Mouse (Mus musculus) liver, embryonic 16.5 days (tissue): Measurements from ENCODE around the gene Olfr1423. TPM values are rescaled to one million over a fixed set of nuclear protein-coding genes. Genes with fewer than 3 reads are reported as not detected.
A peak's percentile ranks its signal among the peaks of the same experiment; 100 is the strongest.

Experiments used
- ATAC-seq: fragments of 200-750 bp; cut with Nextera tagmentation; 2 replicates; pipeline ENCODE4 v1.8.0; 2017; ENCODE audit warnings: low read depth, mild to moderate bottlenecking, moderate number of reproducible peaks, moderate library complexity
- H3K27ac ChIP-seq: fragments of 300-500 bp; sonication (generic); 2 replicates; pipeline ENCODE4 v1.5.1; 2014; ENCODE audit warnings: mild to moderate bottlenecking, low read length
- H3K27me3 ChIP-seq: fragments of 300-500 bp; sonication (generic); 2 replicates; pipeline ENCODE4 v1.6.1; 2014; ENCODE audit warnings: low read depth, low read length, mixed read lengths; ENCODE audit not compliant: control insufficient read depth, insufficient read depth
- H3K36me3 ChIP-seq: fragments of 300-500 bp; sonication (generic); 2 replicates; pipeline ENCODE4 v1.6.1; 2014; ENCODE audit warnings: mild to moderate bottlenecking; ENCODE audit not compliant: control insufficient read depth, insufficient read depth
- H3K4me1 ChIP-seq: fragments of 300-500 bp; sonication (generic); 2 replicates; pipeline ENCODE4 v1.6.1; 2014; ENCODE audit warnings: low read depth, low read length, mixed read lengths; ENCODE audit not compliant: control insufficient read depth
- H3K4me2 ChIP-seq: fragments of 300-500 bp; sonication (generic); 2 replicates; pipeline ENCODE4 v1.6.1; 2014; ENCODE audit warnings: low read depth, low read length, mixed read lengths
- H3K4me3 ChIP-seq: fragments of 300-500 bp; sonication (generic); 2 replicates; pipeline ENCODE4 v1.5.1; 2014; ENCODE audit warnings: low read depth, mild to moderate bottlenecking, low read length
- H3K9ac ChIP-seq: fragments of 300-500 bp; sonication (generic); 2 replicates; pipeline ENCODE4 v1.6.1; 2014; ENCODE audit warnings: low read depth, low read length
- H3K9me3 ChIP-seq: fragments of 300-500 bp; sonication (generic); replicated peaks from 2 replicates; pipeline ENCODE4 v1.6.1; 2016; ENCODE audit warnings: low read length; ENCODE audit not compliant: control insufficient read depth
- WGBS: fragments of 180-500 bp; shearing (Covaris S2); extraction: QIAGEN DNeasy Blood & Tissue Kit; methylation state at CpG from one replicate; pipeline ENCODE4 v1.1.7; 2014; ENCODE audit not compliant: insufficient replicate concordance; 5-methylcytosine and 5-hydroxymethylcytosine counted together
- polyA plus RNA-seq: library from polyadenylated mRNA; unstranded; fragments of >200 nt; fragmentation: Nextera tagmentation; extraction: Ambion mirVana; gene quantifications from 2 replicates; pipeline ENCODE4 v1.2.1, GENCODE M21; 2015

The Olfr1423 gene
- polyA plus RNA-seq, 1 experiment from 2014 or later: 0.01 TPM

- Histone ChIP-seq H3K36me3 (no peaks in the 10 kb centered on the region), H3K4me1 (no peaks in the 10 kb centered on the region), H3K4me2 (no peak overlapping the region), H3K9me3 (no peaks in the 10 kb centered on the region), H3K27me3 (no peaks in the 10 kb centered on the region), H3K4me3 (no peak overlapping the region), H3K27ac (no peak overlapping the region), H3K9ac (no peak overlapping the region)
- ATAC-seq: no peak; the same call in 1 of the 2 replicates
- WGBS: 43% methylated on average over 4 of the region's 4 CpGs
These were observed 17.0 kb downstream of the Olfr1423 start for GRCm38 (mm10) chr19:12024149-12024548.

GRCm38 (mm10) chr19:12016192-12016591 is 24.9 kb downstream of the Olfr1423 start:
- no peak for ATAC-seq
- Histone ChIP-seq H3K4me3 (no peak overlapping the region), H3K9me3 (no peaks in the 10 kb centered on the region), H3K36me3 (no peaks in the 10 kb centered on the region), H3K4me2 (no peak overlapping the region), H3K27me3 (no peaks in the 10 kb centered on the region), H3K9ac (no peak overlapping the region), H3K27ac (no peak overlapping the region), H3K4me1 (no peaks in the 10 kb centered on the region)
- 73% methylated on average over 4 of the region's 4 CpGs for WGBS

- no peak for ATAC-seq
- H3K4me1 ChIP-seq: no peaks in the 10 kb centered on the region
- 61% methylated on average over 8 of the region's 8 CpGs for WGBS
These were observed 25.4 kb downstream of the Olfr1423 start for GRCm38 (mm10) chr19:12015708-12016107.

GRCm38 (mm10) chr19:12013228-12013627 is 27.9 kb downstream of the Olfr1423 start:
- Histone ChIP-seq H3K4me1 (peaks cover 15% of the 10 kb centered on the region), H3K36me3 (no peaks in the 10 kb centered on the region), H3K9ac (0 out of 2 replicates have a peak overlapping the region, but pooled peaks have one; percentile 26), H3K4me3 (peak overlapping the region; percentile 62), H3K4me2 (peak overlapping the region; percentile 95), H3K9me3 (no peaks in the 10 kb centered on the region), H3K27me3 (no peaks in the 10 kb centered on the region), H3K27ac (peak overlapping the region; percentile 46; the same call in 1 of the 2 replicates)
- under 1% methylated on average over 11 of the region's 12 CpGs for WGBS
- no peak for ATAC-seq

More at GRCm38 (mm10) chr19:12015708-12016107, 25.4 kb downstream of the Olfr1423 start:
- Histone ChIP-seq H3K27me3 (no peaks in the 10 kb centered on the region), H3K9me3 (no peaks in the 10 kb centered on the region), H3K27ac (no peak overlapping the region), H3K9ac (no peak overlapping the region), H3K4me3 (no peak overlapping the region), H3K4me2 (no peak overlapping the region), H3K36me3 (no peaks in the 10 kb centered on the region)

- peaks cover 15% of the 10 kb centered on the region for H3K4me1 ChIP-seq
- WGBS: under 1% methylated on average over 10 of the region's 10 CpGs
- no peak overlapping the region for H3K27ac ChIP-seq
- H3K27me3 ChIP-seq: no peaks in the 10 kb centered on the region
- no peaks in the 10 kb centered on the region for H3K9me3 ChIP-seq
- no peaks in the 10 kb centered on the region for H3K36me3 ChIP-seq
- H3K4me3 ChIP-seq: peak overlapping the region; percentile 62
- H3K4me2 ChIP-seq: peak overlapping the region; percentile 95
- ATAC-seq: no peak
- H3K9ac ChIP-seq: no peak overlapping the region
These were observed 28.5 kb downstream of the Olfr1423 start for GRCm38 (mm10) chr19:12012615-12013014.

- H3K4me2 ChIP-seq: peak overlapping the region; percentile 95
- WGBS: under 1% methylated on average over 48 of the region's 49 CpGs
- H3K9me3 ChIP-seq: no peaks in the 10 kb centered on the region
These were observed 29.3 kb downstream of the Olfr1423 start for GRCm38 (mm10) chr19:12011560-12012556.

GRCm38 (mm10) chr19:12010916-12011559 is 30.1 kb downstream of the Olfr1423 start:
- ATAC-seq: peak; percentile 43
- Histone ChIP-seq H3K9me3 (no peaks in the 10 kb centered on the region), H3K36me3 (no peaks in the 10 kb centered on the region), H3K27me3 (no peaks in the 10 kb centered on the region), H3K4me3 (peak overlapping the region; percentile 62), H3K4me1 (peaks cover 29% of the 10 kb centered on the region), H3K27ac (peak overlapping the region; percentile 88), H3K9ac (peak overlapping the region; percentile 70), H3K4me2 (peak overlapping the region; percentile 95)
- WGBS: under 1% methylated on average over 26 of the region's 26 CpGs

More at GRCm38 (mm10) chr19:12011560-12012556, 29.3 kb downstream of the Olfr1423 start:
- Histone ChIP-seq H3K9ac (peak overlapping the region; percentile 50), H3K27ac (peak overlapping the region; percentile 88), H3K4me1 (peaks cover 22% of the 10 kb centered on the region), H3K4me3 (peak overlapping the region; percentile 62), H3K27me3 (no peaks in the 10 kb centered on the region), H3K36me3 (no peaks in the 10 kb centered on the region)
- peak; percentile 72 for ATAC-seq

- Histone ChIP-seq H3K9ac (peak overlapping the region; percentile 70), H3K4me3 (peak overlapping the region; percentile 62), H3K4me1 (peaks cover 29% of the 10 kb centered on the region), H3K27ac (peak overlapping the region; percentile 88), H3K9me3 (no peaks in the 10 kb centered on the region), H3K4me2 (peak overlapping the region; percentile 95), H3K27me3 (no peaks in the 10 kb centered on the region), H3K36me3 (no peaks in the 10 kb centered on the region)
- whole genome bisulfite sequencing: under 1% methylated on average over 24 of the region's 24 CpGs
- peak; percentile 22 for ATAC-seq
These were observed 30.8 kb downstream of the Olfr1423 start for GRCm38 (mm10) chr19:12010281-12010771.
